Mouse (Mus musculus) right cerebral cortex, postnatal 14 days (tissue): ENCODE measurements around the gene Shc1.
"Not testable (repeated sequence)": the region's sequence is repeated elsewhere in the genome, so short reads cannot be mapped to it uniquely, and the experiment has no call there.

Experiments
- DNase-seq: peaks from one replicate; pipeline ENCODE4 v3.0.0; 2022

Shc1 gene

GRCm38 (mm10) chr3:89419981-89420380, 1.7 kb downstream of the Shc1 start:
- no peak for DNase-seq

- no peak for DNase-seq
These were observed 2.2 kb downstream of the Shc1 start for GRCm38 (mm10) chr3:89420421-89420820.

GRCm38 (mm10) chr3:89421002-89421774, 2.9 kb downstream of the Shc1 start:
- DNase-seq = peak; percentile 45

DNA sequence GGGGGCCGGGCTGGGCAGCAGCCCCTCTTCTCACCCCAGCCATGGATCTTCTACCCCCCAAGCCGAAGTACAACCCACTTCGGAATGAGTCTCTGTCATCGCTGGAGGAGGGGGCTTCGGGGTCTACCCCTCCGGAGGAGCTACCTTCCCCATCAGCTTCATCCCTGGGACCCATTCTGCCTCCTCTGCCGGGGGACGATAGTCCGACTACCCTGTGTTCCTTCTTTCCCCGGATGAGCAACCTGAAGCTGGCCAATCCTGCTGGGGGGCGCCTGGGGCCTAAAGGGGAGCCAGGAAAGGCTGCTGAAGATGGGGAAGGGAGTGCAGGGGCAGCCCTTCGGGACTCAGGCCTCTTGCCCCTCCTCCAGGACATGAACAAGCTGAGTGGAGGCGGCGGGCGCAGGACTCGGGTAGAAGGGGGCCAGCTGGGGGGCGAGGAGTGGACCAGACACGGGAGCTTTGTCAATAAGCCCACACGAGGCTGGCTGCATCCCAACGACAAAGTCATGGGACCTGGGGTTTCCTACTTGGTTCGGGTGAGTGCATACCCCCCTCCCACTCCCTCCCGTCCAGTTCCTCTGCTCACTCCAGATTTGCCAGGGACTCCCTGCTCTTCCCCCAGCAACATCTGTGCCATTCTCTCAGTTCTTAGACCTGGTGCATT, 3.7 kb downstream of the Shc1 start:
- no peak for DNase-seq

DNA sequence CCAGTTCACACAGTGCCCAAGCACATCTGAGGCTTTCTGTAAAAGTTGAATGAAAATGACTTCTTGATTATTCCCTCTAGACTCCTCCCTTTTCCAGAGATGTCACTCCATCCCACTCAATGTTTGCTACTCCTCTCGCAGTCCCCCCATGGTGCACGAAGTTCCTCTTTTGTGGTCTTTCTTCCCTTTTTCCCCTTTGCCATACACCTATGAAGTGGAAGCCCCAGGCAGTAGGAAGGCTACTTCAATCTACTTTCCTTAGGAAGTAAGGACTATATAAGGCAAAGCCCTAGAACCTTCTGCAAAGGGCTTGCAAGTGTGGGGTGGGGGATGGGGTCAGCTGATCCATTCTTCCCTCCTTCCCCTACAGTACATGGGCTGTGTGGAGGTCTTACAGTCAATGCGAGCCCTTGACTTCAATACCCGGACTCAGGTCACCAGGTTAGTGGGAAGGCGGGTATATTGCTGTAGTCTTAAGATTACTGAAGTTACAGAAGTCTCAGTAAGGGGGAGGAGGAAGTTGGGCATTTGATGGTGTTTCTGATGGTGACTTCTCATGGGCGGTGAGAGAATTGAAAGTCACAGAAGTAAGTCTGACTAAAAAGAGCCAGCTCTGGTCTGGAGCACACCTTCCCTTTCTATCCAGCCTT, 4.4 kb downstream of the Shc1 start:
- DNase-seq = no peak

DNA sequence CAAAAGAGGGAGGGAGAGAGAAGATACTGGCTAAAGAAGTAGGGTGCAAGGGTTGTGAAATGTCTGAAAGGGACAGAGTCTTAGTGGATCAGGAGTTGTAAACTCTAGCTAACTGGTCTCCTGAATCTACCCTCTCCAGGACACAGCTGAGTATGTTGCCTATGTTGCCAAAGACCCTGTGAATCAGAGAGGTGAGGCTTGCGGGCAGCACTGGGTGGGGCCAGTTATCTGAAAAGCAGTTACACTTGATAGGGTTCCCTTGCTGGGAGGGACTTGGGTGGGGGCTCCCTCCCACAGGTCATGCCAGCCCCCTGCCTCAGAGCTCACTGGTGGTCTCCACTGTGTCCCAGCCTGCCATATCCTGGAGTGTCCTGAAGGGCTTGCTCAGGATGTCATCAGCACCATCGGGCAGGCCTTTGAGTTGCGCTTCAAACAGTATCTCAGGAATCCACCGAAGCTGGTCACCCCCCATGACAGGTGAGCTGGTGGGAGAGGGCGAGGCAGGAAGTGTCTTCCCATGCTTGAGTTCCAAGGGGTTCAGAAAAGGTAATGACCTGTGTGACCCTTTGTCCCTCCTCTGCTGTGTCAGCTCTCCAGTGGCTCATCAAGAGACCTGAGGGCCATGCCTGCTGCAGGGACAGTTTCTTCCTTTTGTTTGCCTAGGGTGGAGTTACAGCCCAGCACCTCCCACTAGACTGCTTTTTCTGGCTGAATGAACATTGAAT, 6.3 kb downstream of the Shc1 start:
- no peak for DNase-seq

DNA sequence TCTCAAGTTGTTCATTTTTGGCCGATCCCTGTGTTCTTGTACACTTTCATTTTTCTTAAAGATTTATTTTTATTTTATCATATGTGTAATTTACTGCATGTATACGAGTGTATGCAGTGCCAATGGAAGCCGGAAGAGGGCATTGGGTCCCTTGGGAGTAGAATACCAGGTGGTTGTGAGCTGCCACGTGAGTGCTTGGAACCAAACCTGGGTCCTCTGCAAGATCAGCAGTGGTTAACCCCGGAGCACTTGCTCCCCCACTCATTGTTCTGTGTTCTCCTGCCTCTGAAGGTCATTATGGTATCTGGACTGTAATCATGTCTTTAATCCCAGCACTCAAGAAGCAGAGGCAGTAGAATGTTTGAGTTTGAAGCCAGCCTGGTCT, 6.9 kb downstream of the Shc1 start:
- DNase-seq = no peak

GRCm38 (mm10) chr3:89425876-89426275, 7.6 kb downstream of the Shc1 start:
- no peak for DNase-seq

GRCm38 (mm10) chr3:89429021-89429420, 10.8 kb downstream of the Shc1 start:
- DNase-seq = not testable (repeated sequence)

- DNase-seq = peak; percentile 96
These were observed 12.2 kb downstream of the Shc1 start, which contains the start of gene Pygo2 for GRCm38 (mm10) chr3:89430171-89431159. Gene Pygo2 (plus strand): TSS chr3:89430214.

- no peak for DNase-seq
These were observed 14.4 kb downstream of the Shc1 start for GRCm38 (mm10) chr3:89432606-89433005.

DNA sequence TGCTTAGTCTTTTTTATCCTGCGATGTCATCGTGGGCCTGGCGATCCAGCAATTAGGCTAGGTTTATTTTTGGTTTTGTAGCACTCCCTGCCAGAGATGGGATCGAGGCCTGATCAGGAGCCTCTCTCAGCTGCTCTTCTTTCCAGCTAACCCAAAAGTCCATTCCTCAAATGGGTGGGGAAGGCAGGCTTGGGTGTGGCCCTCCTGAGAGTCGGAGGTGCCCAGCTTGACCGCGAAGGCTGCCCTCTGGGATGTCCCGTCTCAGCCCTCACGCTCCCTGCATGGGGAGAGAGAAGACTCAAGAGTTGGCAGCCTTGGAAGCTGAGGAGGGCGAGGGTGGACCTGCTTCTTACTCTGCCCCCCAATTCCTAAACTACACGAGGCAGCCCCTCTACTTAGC, 16.3 kb downstream of the Shc1 start:
- no peak for DNase-seq

GRCm38 (mm10) chr3:89435041-89435440, 16.8 kb downstream of the Shc1 start:
- no peak for DNase-seq

- DNase-seq = no peak
These were observed 18.2 kb downstream of the Shc1 start, which contains the start of gene Pbxip1 for GRCm38 (mm10) chr3:89436176-89437113. Gene Pbxip1 (plus strand): TSS chr3:89436706.

- DNase-seq = no peak
These were observed 19.0 kb downstream of the Shc1 start for GRCm38 (mm10) chr3:89437269-89437668.

DNA sequence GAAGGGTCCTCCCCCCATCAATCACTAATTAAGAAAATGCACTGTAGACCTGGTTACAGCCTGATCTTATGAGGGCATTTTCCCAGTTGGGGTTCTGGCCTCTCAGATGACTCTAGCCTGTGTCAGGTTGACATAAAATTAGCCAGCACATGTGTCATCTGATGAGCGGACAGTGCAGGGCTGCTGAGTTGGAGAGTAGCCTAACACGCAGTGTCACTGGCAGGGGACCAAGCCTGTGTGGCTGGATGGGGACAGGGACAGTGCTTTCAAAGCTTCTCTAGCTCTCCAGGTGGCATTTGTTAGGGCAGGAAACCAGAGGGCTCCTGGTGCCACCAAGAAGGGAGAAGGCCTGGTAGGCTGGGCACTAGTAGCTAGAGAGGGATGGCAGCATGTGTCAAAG, 22.4 kb downstream of the Shc1 start:
- no peak for DNase-seq

GRCm38 (mm10) chr3:89448720-89449537, 30.7 kb downstream of the Shc1 start:
- DNase-seq = no peak

- peak; percentile 77 for DNase-seq
These were observed 31.3 kb downstream of the Shc1 start for GRCm38 (mm10) chr3:89449541-89449940.

DNA sequence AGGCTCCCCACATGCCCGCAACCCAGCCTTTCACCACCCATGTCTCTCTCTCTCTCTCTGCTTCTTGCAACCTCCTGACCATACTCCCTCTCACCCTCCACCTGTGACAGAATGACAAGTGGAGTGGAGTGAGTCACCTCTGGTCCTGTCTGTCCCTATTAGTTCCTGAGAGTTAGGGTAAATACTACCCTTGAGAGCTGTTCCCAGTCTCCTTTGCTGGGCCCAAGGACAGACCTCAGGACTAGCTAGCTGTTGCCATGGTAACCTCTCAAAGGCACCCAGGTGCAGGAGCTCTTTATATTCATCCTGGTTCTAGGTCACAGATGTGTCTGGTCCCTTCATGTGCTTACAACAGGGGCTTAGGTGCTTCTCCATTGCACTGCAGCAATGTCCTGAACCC, 33.7 kb downstream of the Shc1 start:
- no peak for DNase-seq
